Mouse (Mus musculus) hematopoietic stem cell, adult 5-6 weeks (primary cell): ENCODE results near the gene Taf6. TPM values are rescaled to one million over a fixed set of nuclear protein-coding genes. Genes with fewer than 3 reads are reported as not detected.
"Not testable (repeated sequence)": the region's sequence is repeated elsewhere in the genome, so short reads cannot be mapped to it uniquely, and the experiment has no call there.

Source experiments
- ATAC-seq, 2 experiments: fragments of 125-278 bp in 1 of 2; replicated peaks in 1 of 2; 2 replicates each; pipeline ENCODE4 v1.8.0; 2016 to 2017; ENCODE audit warnings: inconsistent platforms in 2 of 2, mild to moderate bottlenecking in 2 of 2, moderate number of reproducible peaks in 2 of 2, low read depth in 1 of 2, moderate TSS enrichment in 1 of 2; ENCODE audit not compliant: low FRiP score in 2 of 2, poor library complexity in 2 of 2, severe bottlenecking in 2 of 2, insufficient read depth in 1 of 2, low TSS enrichment in 1 of 2
- total RNA-seq: library from RNA; stranded (forward); fragments of 172-1452, 232-1000 nt; gene quantifications from 2 replicates; pipeline ENCODE4 v1.2.3, GENCODE M21; 2017

The Taf6 gene
- total RNA-seq, result 30.3 and 40.9 TPM in 2 replicates

GRCm38 (mm10) chr5:138186950-138187638 lies at the start of gene Taf6, which contains the start of gene Cnpy4:
Gene Taf6, minus strand, starts transcription at chr5:138187451.
Gene Cnpy4, plus strand, starts transcription at chr5:138187485.
- ATAC-seq, result peak; percentile 81 to 83

DNA sequence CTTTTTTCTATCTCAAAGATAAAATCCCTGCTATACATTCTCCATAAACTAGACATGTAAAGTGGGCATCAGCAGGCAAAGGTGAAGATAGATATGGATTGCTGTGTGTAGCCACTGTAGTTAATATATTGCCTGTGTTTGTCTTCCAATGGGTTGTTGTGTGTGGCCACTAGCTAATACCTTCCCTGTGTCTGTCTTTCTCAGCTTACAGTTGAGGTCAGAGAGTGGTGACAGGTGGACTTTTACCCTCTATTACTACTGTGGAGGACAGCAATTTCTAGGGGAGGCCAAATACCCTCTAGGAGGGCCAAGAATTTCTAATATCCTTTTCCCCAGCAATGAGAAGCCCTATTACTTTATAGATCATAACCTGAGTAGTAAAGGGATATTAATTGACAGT lies 47.0 kb upstream of the Taf6 start:
- ATAC-seq, result no peak

DNA sequence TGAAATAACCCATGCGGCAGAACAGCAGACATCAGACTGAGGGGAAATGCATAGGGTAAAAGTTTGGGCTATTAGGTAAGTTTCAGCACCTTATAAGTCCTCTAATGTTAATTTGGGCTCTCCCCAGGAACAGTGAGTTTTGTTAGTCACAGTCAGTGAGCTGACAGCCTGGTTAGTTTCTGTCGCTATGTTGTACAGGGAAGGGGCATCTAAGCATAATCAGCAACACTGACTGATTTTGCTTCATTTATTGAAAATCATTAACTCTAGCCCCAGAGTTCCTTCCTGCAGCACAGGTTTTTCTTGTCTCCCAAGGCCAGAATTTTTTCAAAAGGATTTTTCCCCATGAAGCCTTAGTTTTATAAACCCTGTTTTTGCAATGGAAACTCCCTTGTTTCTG lies 46.5 kb upstream of the Taf6 start:
- no peak for ATAC-seq

DNA sequence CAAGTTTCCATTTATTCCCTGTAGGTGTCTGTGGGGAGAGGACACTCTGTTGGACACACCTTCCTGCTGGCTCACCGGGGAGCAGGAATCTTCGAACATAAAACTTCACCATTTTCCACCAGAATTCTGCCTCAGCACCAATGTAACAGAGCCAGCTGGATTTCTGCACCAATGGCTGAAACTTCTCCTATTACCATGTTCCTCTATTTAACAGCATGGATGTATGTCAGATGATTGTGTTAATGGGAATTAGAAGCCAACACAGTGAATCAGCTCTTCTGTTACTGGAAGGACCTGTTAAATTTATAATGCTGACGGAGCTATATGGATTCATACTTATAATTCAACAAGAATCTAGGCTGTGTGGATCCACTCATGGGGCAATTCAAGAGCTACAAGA lies 42.3 kb upstream of the Taf6 start:
- no peak for ATAC-seq

- peak in 1 of 2 experiments; percentile 22; a peak in 1 of 4 replicates for ATAC-seq
Observed at GRCm38 (mm10) chr5:138228026-138228425, 40.8 kb upstream of the Taf6 start.

DNA sequence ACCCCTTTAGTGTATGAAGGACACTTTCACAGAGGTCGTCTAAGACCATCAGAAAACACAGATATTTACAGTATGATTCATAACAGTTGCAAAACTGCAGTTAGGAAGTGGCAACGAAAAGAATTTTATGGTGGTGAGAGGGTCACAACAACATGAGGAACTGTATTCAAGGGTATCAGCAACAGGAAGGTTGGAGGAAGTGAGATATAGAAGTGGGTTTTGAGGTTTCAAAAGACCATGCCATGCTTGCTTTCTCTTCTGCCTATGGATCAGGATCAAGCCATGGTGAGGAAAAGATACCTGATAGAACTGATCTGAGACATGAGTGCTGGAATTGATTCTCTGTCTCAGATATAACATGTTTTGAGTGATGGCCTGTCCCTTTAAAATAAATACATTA lies 40.1 kb upstream of the Taf6 start:
- peak; percentile 88 to 93 for ATAC-seq

DNA sequence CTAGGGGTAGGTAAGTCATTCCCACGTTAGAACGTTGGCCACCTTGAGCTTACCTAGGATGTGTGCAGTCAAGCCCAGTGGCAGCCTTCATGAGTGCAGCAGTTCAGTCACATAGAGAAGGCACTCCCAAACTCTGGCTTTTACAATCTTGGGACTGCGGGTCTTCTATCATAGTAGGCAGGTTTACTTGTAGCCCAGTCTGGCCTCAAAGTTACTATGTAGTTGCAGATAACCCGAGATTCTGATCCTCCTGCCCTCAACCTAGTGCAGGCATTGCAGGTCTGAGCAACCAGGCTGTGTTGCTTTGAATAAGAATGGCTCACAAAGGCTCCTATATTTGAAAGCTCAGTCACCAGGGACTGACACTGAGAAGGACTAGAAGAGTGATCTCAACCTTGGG lies 39.2 kb upstream of the Taf6 start:
- ATAC-seq, result no peak

DNA sequence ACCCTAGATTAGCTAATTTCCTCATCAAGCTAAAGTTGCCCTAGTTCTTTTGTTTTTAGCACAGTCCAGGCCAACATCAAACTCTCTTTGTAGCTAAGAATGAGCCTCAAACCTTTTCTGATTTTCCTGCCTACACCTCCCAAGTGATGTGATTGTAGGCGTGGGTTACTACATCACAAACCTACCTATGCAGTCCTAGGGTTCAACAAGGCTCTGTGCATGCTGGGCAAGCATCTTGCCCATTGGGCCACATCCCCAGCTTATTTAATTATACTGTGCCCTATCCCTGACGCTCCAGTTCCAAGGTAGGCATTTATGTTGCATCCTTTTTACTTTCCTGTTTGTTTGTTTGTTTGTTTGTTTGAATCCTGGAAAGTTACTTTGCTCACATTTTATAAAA lies 38.4 kb upstream of the Taf6 start, which contains the start of gene Nxpe5:
TSS of gene Nxpe5 (plus strand) at position 199 of the 400 bp plus-strand sequence.
- no peak for ATAC-seq

- ATAC-seq, result no peak
Observed at GRCm38 (mm10) chr5:138223287-138223686, 36.0 kb upstream of the Taf6 start.

- peak; percentile 44 to 71; a peak in 3 of 4 replicates for ATAC-seq
Observed at GRCm38 (mm10) chr5:138222111-138222510, 34.9 kb upstream of the Taf6 start.

DNA sequence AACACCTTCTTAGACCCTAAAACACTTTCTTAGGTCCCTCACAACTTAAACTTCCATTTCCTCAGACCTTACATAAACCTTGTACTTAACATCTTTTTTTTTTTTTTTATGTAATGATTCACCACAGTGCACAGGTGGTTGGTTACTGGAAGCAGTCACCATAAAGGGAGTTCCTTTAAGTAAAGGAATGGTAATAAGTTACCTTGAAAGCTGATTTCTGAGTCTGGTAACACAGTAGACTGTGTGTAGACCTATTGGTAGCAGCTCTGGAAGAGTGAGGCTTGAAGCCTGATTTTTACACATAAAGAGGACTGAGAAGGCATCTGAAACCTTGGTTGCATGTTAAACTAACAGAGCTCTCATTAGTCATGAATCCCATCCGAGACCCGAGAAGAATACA lies 32.6 kb upstream of the Taf6 start:
- ATAC-seq, result no peak

DNA sequence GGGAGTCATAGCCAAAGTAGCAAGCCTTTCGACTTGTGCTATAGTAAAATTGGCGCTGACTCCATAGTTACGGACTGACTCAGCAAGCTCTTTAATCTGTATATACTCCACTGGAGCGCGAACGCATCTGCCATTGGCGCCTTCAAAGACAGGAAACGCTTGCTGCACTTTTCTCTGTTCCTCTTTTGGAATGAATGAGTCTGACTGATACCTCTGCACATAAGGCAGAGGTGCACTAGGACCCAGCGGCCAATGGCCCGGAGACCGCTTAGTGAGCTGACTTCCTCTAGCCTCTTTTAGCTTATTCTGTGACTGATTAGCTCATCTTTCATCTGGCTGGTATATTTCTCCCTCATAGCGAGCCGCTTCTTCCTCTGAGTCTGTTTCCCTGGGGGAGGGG lies 29.4 kb upstream of the Taf6 start:
- ATAC-seq, result not testable (repeated sequence)

DNA sequence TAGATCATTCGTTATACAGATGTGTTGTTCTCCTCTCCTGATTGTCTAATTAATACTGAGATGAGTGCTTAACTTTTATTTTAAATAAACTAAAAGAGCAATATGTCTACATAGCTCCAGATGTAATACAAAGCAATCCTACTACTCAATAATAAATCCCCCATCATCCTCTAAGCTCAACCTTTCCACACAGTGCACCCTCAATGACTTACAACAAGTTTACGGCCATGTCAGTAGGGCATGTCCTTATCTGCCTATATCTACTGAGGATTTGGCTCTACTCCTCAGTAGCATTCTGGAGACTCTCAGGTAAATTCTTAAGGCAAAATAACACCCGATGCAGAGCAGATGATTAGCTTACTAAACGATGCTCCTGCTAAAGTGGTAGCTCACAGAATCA lies 20.6 kb upstream of the Taf6 start:
- ATAC-seq, result no peak

DNA sequence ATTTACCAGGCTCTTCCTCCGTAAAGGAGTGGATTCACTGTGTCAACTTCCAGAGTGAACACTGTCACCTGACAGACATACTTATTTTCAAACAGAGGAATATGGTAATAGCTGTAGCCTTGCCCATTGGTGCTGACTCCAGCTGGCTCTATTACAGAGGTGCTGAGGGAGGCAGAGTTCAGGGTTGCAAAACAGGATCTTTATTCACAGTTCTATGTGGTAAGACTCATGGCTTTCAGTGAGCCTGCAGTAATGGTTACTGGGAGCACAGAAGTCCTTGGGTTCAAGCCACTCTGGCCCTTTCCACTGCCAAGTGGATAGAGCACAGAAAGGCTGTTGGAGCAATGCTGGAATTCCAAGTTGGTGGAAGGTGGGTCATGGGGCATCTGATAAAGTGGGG lies 20.0 kb upstream of the Taf6 start:
- no peak; a peak in 1 of 4 replicates for ATAC-seq

GRCm38 (mm10) chr5:138202086-138202485 lies 14.8 kb upstream of the Taf6 start:
- no peak for ATAC-seq

GRCm38 (mm10) chr5:138199576-138199975 lies 12.3 kb upstream of the Taf6 start:
- ATAC-seq, result no peak

- ATAC-seq, result 0 out of 4 replicates have a peak, but pooled peaks have one; percentile 8 to 26
Observed at GRCm38 (mm10) chr5:138195463-138195862, 8.2 kb upstream of the Taf6 start.

GRCm38 (mm10) chr5:138194755-138195345 lies 7.6 kb upstream of the Taf6 start:
- ATAC-seq, result peak; percentile 4 to 14; a peak in 1 of 4 replicates
